34 mouse cellular contexts compared by ENCODE assay signal in the genomic region with DNA sequence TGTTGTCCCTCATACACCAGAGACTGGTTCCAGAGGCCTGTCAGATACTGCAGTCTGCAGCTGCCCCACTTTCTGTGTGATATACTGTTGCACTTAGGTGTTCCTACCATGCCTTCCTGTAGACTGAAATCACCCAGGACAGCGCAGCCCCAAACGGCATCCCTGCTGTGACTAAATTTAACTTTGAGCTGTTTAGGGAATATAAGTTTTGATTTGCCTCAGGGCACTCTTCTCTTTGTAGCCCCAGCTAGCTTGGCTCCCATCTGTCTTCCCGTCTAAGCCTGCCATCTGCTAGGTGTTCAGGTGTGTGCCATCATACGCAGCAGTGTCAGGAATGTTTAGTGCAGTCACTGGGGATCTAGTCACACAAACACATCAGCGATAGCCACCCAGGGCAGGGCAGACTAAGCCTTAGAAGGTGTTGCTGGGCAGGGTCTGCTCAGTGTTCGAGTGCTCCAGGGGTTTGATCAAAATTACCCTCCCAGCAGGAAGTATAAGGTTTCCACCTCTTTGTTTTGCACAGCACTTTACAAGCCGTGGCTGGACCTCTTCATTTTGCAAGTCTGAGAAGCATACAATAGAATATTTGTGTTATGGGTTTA. TPM values are rescaled to one million over a fixed set of nuclear protein-coding genes. Genes with fewer than 3 reads are reported as not detected.
A peak's percentile ranks its signal among the peaks of the same experiment; 100 is the strongest.
DNase-seq lines count a peak whose midpoint lies in the region; ATAC-seq and TF ChIP-seq lines count a peak whose summit lies in the region.
"Had no signal": no experiment of that assay in that cellular context is flagged by ENCODE, and none has a peak within 500 bp of the region (broad histone marks: within the 10 kb centered on the region; RNA-seq: fewer than 3 reads in every experiment).

No protein-coding gene starts in this region.

- no peak overlapping the region for H3K4me3 ChIP-seq in heart, embryonic 10.5 days
- no peak overlapping the region for H3K4me3 ChIP-seq in heart, embryonic 16.5 days (ENCODE audit: low read length)
- no peak overlapping the region for H3K4me3 ChIP-seq in midbrain, postnatal 0 days (ENCODE audit: low read depth, low read length)
- no peak overlapping the region for H3K4me3 ChIP-seq in midbrain, embryonic 14.5 days (replicated peaks; ENCODE audit: low read depth, low read length)
- H3K4me3 ChIP-seq in embryonic facial prominence, embryonic 15.5 days (replicated peaks) = no peak overlapping the region
- H3K4me3 ChIP-seq in lung, postnatal 0 days (ENCODE audit: low read depth, low read length) = no peak overlapping the region
- H3K4me3 ChIP-seq: midbrain, embryonic 12.5 days; neural tube, embryonic 12.5 days had no signal

- H3K9ac ChIP-seq in heart, embryonic 16.5 days (ENCODE audit: low read length) = no peak overlapping the region
- H3K9ac ChIP-seq in midbrain, postnatal 0 days (replicated peaks; ENCODE audit: low read length, poor library complexity, severe bottlenecking) = no peak overlapping the region
- no peak overlapping the region for H3K9ac ChIP-seq in midbrain, embryonic 14.5 days (replicated peaks; ENCODE audit: low read length)
- no peak overlapping the region for H3K9ac ChIP-seq in embryonic facial prominence, embryonic 15.5 days
- H3K9ac ChIP-seq in lung, postnatal 0 days (replicated peaks; ENCODE audit: low read depth) = no peak overlapping the region
- H3K9ac ChIP-seq: forebrain, postnatal 0 days; liver, postnatal 0 days; midbrain, embryonic 12.5 days; neural tube, embryonic 12.5 days had no signal

- H3K27me3 ChIP-seq in heart, embryonic 10.5 days (ENCODE audit: insufficient read depth, poor library complexity, severe bottlenecking) = peaks cover 29% of the 10 kb centered on the region; the same call in 1 of the 2 replicates
- H3K27me3 ChIP-seq in heart, embryonic 16.5 days (ENCODE audit: control insufficient read depth, insufficient read depth, low read length) = no peaks in the 10 kb centered on the region
- no peaks in the 10 kb centered on the region for H3K27me3 ChIP-seq in midbrain, postnatal 0 days (ENCODE audit: insufficient read depth, low read length)
- H3K27me3 ChIP-seq in midbrain, embryonic 14.5 days (ENCODE audit: control insufficient read depth, insufficient read depth, low read length) = no peaks in the 10 kb centered on the region
- H3K27me3 ChIP-seq in embryonic facial prominence, embryonic 15.5 days = peaks cover 3% of the 10 kb centered on the region; the same call in 1 of the 2 replicates
- H3K27me3 ChIP-seq in lung, postnatal 0 days (replicated peaks; ENCODE audit: insufficient read depth, low read length) = 0 out of 2 replicates have a peak, but pooled peaks cover 3% of the 10 kb centered on the region
- H3K27me3 ChIP-seq: neural tube, embryonic 12.5 days had no signal

- peaks cover 35% of the 10 kb centered on the region for H3K4me1 ChIP-seq in heart, embryonic 10.5 days
- peaks cover 17% of the 10 kb centered on the region for H3K4me1 ChIP-seq in heart, embryonic 16.5 days (ENCODE audit: control insufficient read depth, insufficient read depth, low read length)
- peaks cover 3% of the 10 kb centered on the region; the same call in 1 of the 2 replicates for H3K4me1 ChIP-seq in midbrain, postnatal 0 days (ENCODE audit: insufficient read depth, low read length)
- H3K4me1 ChIP-seq in midbrain, embryonic 14.5 days (ENCODE audit: control insufficient read depth, insufficient read depth, low read length) = no peaks in the 10 kb centered on the region
- H3K4me1 ChIP-seq in embryonic facial prominence, embryonic 15.5 days = peaks cover 6% of the 10 kb centered on the region; the same call in 1 of the 2 replicates
- H3K4me1 ChIP-seq in lung, postnatal 0 days (ENCODE audit: insufficient read depth, low read depth, low read length) = 0 out of 2 replicates have a peak, but pooled peaks cover 3% of the 10 kb centered on the region
- H3K4me1 ChIP-seq: midbrain, embryonic 12.5 days had no signal

- TF ChIP-seq CTCF in midbrain, postnatal 0 days (IDR thresholded peaks at IDR 0.05) = no peak
- no peak for TF ChIP-seq CTCF in lung, postnatal 0 days (IDR thresholded peaks at IDR 0.05)

- no peaks in the 10 kb centered on the region for H3K36me3 ChIP-seq in heart, embryonic 10.5 days
- no peaks in the 10 kb centered on the region for H3K36me3 ChIP-seq in heart, embryonic 16.5 days (ENCODE audit: control insufficient read depth, insufficient read depth)
- H3K36me3 ChIP-seq in midbrain, postnatal 0 days (ENCODE audit: insufficient read depth, low read length) = no peaks in the 10 kb centered on the region
- no peaks in the 10 kb centered on the region for H3K36me3 ChIP-seq in midbrain, embryonic 14.5 days (ENCODE audit: control insufficient read depth, insufficient read depth, low read length)
- H3K36me3 ChIP-seq in embryonic facial prominence, embryonic 15.5 days = no peaks in the 10 kb centered on the region
- no peaks in the 10 kb centered on the region for H3K36me3 ChIP-seq in lung, postnatal 0 days (ENCODE audit: insufficient read depth, low read length)
- H3K36me3 ChIP-seq: G1E; midbrain, embryonic 12.5 days; neural tube, embryonic 12.5 days had no signal

- TF ChIP-seq EP300 in lung, postnatal 0 days (IDR thresholded peaks at IDR 0.05) = no peak

- ATAC-seq in heart, embryonic 16.5 days (replicated peaks; ENCODE audit: extremely low read depth, insufficient read depth, low FRiP score) = no peak
- ATAC-seq in midbrain, postnatal 0 days (ENCODE audit: low FRiP score) = no peak
- no peak for ATAC-seq in midbrain, embryonic 14.5 days (ENCODE audit: low FRiP score, low TSS enrichment)
- ATAC-seq in embryonic facial prominence, embryonic 15.5 days (ENCODE audit: insufficient number of reproducible peaks, low FRiP score, low TSS enrichment, low read depth) = peak; percentile 39; the same call in 1 of the 2 replicates
- no peak for ATAC-seq in lung, postnatal 0 days
- ATAC-seq: forebrain, postnatal 0 days; intestine, postnatal 0 days; liver, postnatal 0 days; Patski had no signal

- H3K27ac ChIP-seq in heart, embryonic 10.5 days = peak overlapping the region; percentile 66; the same call in 1 of the 2 replicates
- H3K27ac ChIP-seq in heart, embryonic 16.5 days (ENCODE audit: low read length) = peak overlapping the region; percentile 58; the same call in 1 of the 2 replicates
- H3K27ac ChIP-seq in midbrain, postnatal 0 days (ENCODE audit: low read depth, low read length) = no peak overlapping the region
- H3K27ac ChIP-seq in midbrain, embryonic 14.5 days (replicated peaks; ENCODE audit: low read depth, low read length) = no peak overlapping the region
- no peak overlapping the region for H3K27ac ChIP-seq in embryonic facial prominence, embryonic 15.5 days (replicated peaks)
- H3K27ac ChIP-seq in lung, postnatal 0 days (ENCODE audit: low read length) = no peak overlapping the region
- H3K27ac ChIP-seq: midbrain, embryonic 12.5 days; neural tube, embryonic 12.5 days had no signal

- 61% methylated on average over 7 of the region's 7 CpGs for WGBS in heart, embryonic 10.5 days
- WGBS in heart, embryonic 16.5 days = 51% methylated on average over 7 of the region's 7 CpGs
- WGBS in midbrain, postnatal 0 days = 69% methylated on average over 7 of the region's 7 CpGs
- 75% methylated on average over 7 of the region's 7 CpGs for WGBS in midbrain, embryonic 14.5 days
- 31% methylated on average over 7 of the region's 7 CpGs for WGBS in embryonic facial prominence, embryonic 15.5 days
- 59% methylated on average over 7 of the region's 7 CpGs for WGBS in lung, postnatal 0 days

- DNase-seq in heart, embryonic 10.5 days (ENCODE audit: low spot score) = no peak
- no peak for DNase-seq in heart, postnatal 10 days
- no peak for DNase-seq in heart, adult 9 months (ENCODE audit: low spot score in 2 of 2)
- DNase-seq in midbrain, postnatal 0 days (ENCODE audit: low spot score) = peak; percentile 15
- DNase-seq in midbrain, embryonic 14.5 days = no peak
- no peak for DNase-seq in lung, postnatal 0 days (ENCODE audit: low spot score)
- DNase-seq: adrenal gland, postnatal 36 days; B cell, adult 2 months; cerebellum, adult 11-12 months; cerebellum, postnatal 10 days; forebrain, postnatal 0 days; gastrocnemius, postnatal 36 days; kidney, postnatal 25 days; layer of hippocampus, postnatal 36 days; left cerebral cortex, postnatal 4 days; liver, postnatal 0 days; right cerebral cortex, postnatal 14 days; spleen, adult 18-20 months; thymus, postnatal 14 days had no signal

- no peaks in the 10 kb centered on the region for H3K9me3 ChIP-seq in heart, embryonic 10.5 days
- H3K9me3 ChIP-seq in heart, embryonic 16.5 days (replicated peaks; ENCODE audit: control insufficient read depth, low read length) = no peaks in the 10 kb centered on the region
- no peaks in the 10 kb centered on the region for H3K9me3 ChIP-seq in midbrain, postnatal 0 days (ENCODE audit: low read length)
- H3K9me3 ChIP-seq in midbrain, embryonic 14.5 days (ENCODE audit: control insufficient read depth, low read length) = no peaks in the 10 kb centered on the region
- H3K9me3 ChIP-seq in embryonic facial prominence, embryonic 15.5 days (replicated peaks) = no peaks in the 10 kb centered on the region
- H3K9me3 ChIP-seq in lung, postnatal 0 days (ENCODE audit: low read length) = no peaks in the 10 kb centered on the region
- H3K9me3 ChIP-seq: G1E; midbrain, embryonic 12.5 days; neural tube, embryonic 12.5 days had no signal

- no peak overlapping the region for H3K4me2 ChIP-seq in heart, embryonic 16.5 days (ENCODE audit: low read depth, low read length)
- no peak overlapping the region for H3K4me2 ChIP-seq in midbrain, postnatal 0 days (ENCODE audit: low read depth, low read length, poor library complexity, severe bottlenecking)
- no peak overlapping the region for H3K4me2 ChIP-seq in midbrain, embryonic 14.5 days (ENCODE audit: low read length)
- no peak overlapping the region for H3K4me2 ChIP-seq in embryonic facial prominence, embryonic 15.5 days (replicated peaks)
- H3K4me2 ChIP-seq in lung, postnatal 0 days (replicated peaks; ENCODE audit: low read depth, low read length) = no peak overlapping the region
- H3K4me2 ChIP-seq: liver, embryonic 11.5 days; midbrain, embryonic 12.5 days; neural tube, embryonic 12.5 days had no signal

- intact Hi-C loops in heart, postnatal 10 days (cut with DNase I) = no loop called here

RNA-seq across cellular contexts. Expression of gene Slc6a21, which starts 14.2 kb away (rescaled TPM):
- polyA plus RNA-seq in heart, embryonic 10.5 days (2016; fragmentation: Nextera tagmentation; extraction: Ambion mirVana) = not detected in 2 replicates
- total RNA-seq in heart, postnatal 10 days (2021) = not detected
- polyA plus RNA-seq in heart, embryonic 16.5 days (2015; fragmentation: Nextera tagmentation; extraction: Ambion mirVana) = not detected in 2 replicates
- not detected in 2 replicates for total RNA-seq in midbrain, postnatal 0 days (2014; rRNA removed)
- not detected in 2 replicates for polyA plus RNA-seq in midbrain, postnatal 0 days (2015; fragmentation: Nextera tagmentation; extraction: Ambion mirVana)
- polyA plus RNA-seq in midbrain, embryonic 14.5 days (2014; fragmentation: Nextera tagmentation; extraction: Ambion mirVana) = not detected in 2 replicates
- polyA plus RNA-seq in embryonic facial prominence, embryonic 15.5 days (2015; fragmentation: Nextera tagmentation; extraction: Ambion mirVana) = not detected in 2 replicates
- polyA plus RNA-seq in lung, postnatal 0 days (2015; fragmentation: Nextera tagmentation; extraction: Ambion mirVana) = not detected in 2 replicates
- total RNA-seq: CH12.LX; forebrain, postnatal 0 days; gastrocnemius, adult 18-20 months; gastrocnemius, postnatal 36 days; layer of hippocampus, adult 8-10 months; layer of hippocampus, postnatal 36 days; left cerebral cortex, postnatal 4 days; megakaryocyte progenitor cell, adult 5-6 weeks had no signal
- polyA plus RNA-seq: forebrain, postnatal 0 days; G1E; hindbrain, embryonic 11.5 days; intestine, postnatal 0 days; kidney, embryonic 14.5 days; liver, embryonic 11.5 days; midbrain, embryonic 12.5 days; neural tube, embryonic 12.5 days; Patski had no signal

RNA-seq across cellular contexts. Expression of gene Slc6a16, which starts 22.2 kb away (rescaled TPM):
- polyA plus RNA-seq in heart, embryonic 10.5 days (2016; fragmentation: Nextera tagmentation; extraction: Ambion mirVana) = 0.50 and 0.83 TPM in 2 replicates
- total RNA-seq in heart, postnatal 10 days (2021) = not detected
- polyA plus RNA-seq in heart, embryonic 16.5 days (2015; fragmentation: Nextera tagmentation; extraction: Ambion mirVana) = 0.09 TPM in 1 of 2 replicates, not detected in the other
- total RNA-seq in midbrain, postnatal 0 days (2014; rRNA removed) = 0.16 and 1.3 TPM in 2 replicates
- 2.3 and 3.1 TPM in 2 replicates for polyA plus RNA-seq in midbrain, postnatal 0 days (2015; fragmentation: Nextera tagmentation; extraction: Ambion mirVana)
- 0.16 and 0.54 TPM in 2 replicates for polyA plus RNA-seq in midbrain, embryonic 14.5 days (2014; fragmentation: Nextera tagmentation; extraction: Ambion mirVana)
- 0.13 and 0.27 TPM in 2 replicates for polyA plus RNA-seq in embryonic facial prominence, embryonic 15.5 days (2015; fragmentation: Nextera tagmentation; extraction: Ambion mirVana)
- not detected in 2 replicates for polyA plus RNA-seq in lung, postnatal 0 days (2015; fragmentation: Nextera tagmentation; extraction: Ambion mirVana)
- total RNA-seq: adrenal gland, adult 18-20 months; adrenal gland, postnatal 36 days; gastrocnemius, adult 18-20 months; gastrocnemius, postnatal 36 days; megakaryocyte progenitor cell, adult 5-6 weeks had no signal
- polyA plus RNA-seq: G1E; intestine, postnatal 0 days; Patski had no signal

RNA-seq across cellular contexts. Expression of gene Cd37, which starts 24.2 kb away (rescaled TPM):
- polyA plus RNA-seq in heart, embryonic 10.5 days (2016; fragmentation: Nextera tagmentation; extraction: Ambion mirVana) = 1.5 and 2.3 TPM in 2 replicates
- total RNA-seq in heart, postnatal 10 days (2021) = 1 to 10 TPM; 3.0 to 4.0 TPM
- 5.0 and 9.2 TPM in 2 replicates for polyA plus RNA-seq in heart, embryonic 16.5 days (2015; fragmentation: Nextera tagmentation; extraction: Ambion mirVana)
- 1.2 and 1.7 TPM in 2 replicates for total RNA-seq in midbrain, postnatal 0 days (2014; rRNA removed)
- polyA plus RNA-seq in midbrain, postnatal 0 days (2015; fragmentation: Nextera tagmentation; extraction: Ambion mirVana) = 1.5 and 2.4 TPM in 2 replicates
- polyA plus RNA-seq in midbrain, embryonic 14.5 days (2014; fragmentation: Nextera tagmentation; extraction: Ambion mirVana) = 0.76 and 1.0 TPM in 2 replicates
- polyA plus RNA-seq in embryonic facial prominence, embryonic 15.5 days (2015; fragmentation: Nextera tagmentation; extraction: Ambion mirVana) = 4.8 and 4.9 TPM in 2 replicates
- 9.1 and 9.8 TPM in 2 replicates for polyA plus RNA-seq in lung, postnatal 0 days (2015; fragmentation: Nextera tagmentation; extraction: Ambion mirVana)

RNA-seq across cellular contexts. Expression of gene Tead2, which starts 47.6 kb away (rescaled TPM):
- polyA plus RNA-seq in heart, embryonic 10.5 days (2016; fragmentation: Nextera tagmentation; extraction: Ambion mirVana) = 161 and 210 TPM in 2 replicates
- total RNA-seq in heart, postnatal 10 days (2021) = 10 to 100 TPM; 27.5 to 32.3 TPM
- polyA plus RNA-seq in heart, embryonic 16.5 days (2015; fragmentation: Nextera tagmentation; extraction: Ambion mirVana) = 88.0 and 92.4 TPM in 2 replicates
- total RNA-seq in midbrain, postnatal 0 days (2014; rRNA removed) = 31.2 and 54.8 TPM in 2 replicates
- polyA plus RNA-seq in midbrain, postnatal 0 days (2015; fragmentation: Nextera tagmentation; extraction: Ambion mirVana) = 16.8 and 17.0 TPM in 2 replicates
- 38.4 and 59.7 TPM in 2 replicates for polyA plus RNA-seq in midbrain, embryonic 14.5 days (2014; fragmentation: Nextera tagmentation; extraction: Ambion mirVana)
- polyA plus RNA-seq in embryonic facial prominence, embryonic 15.5 days (2015; fragmentation: Nextera tagmentation; extraction: Ambion mirVana) = 141 and 148 TPM in 2 replicates
- polyA plus RNA-seq in lung, postnatal 0 days (2015; fragmentation: Nextera tagmentation; extraction: Ambion mirVana) = 46.5 and 52.3 TPM in 2 replicates
- total RNA-seq: megakaryocyte progenitor cell, adult 5-6 weeks had no signal
- polyA plus RNA-seq: G1E had no signal

RNA-seq across cellular contexts. Expression of gene Dkkl1, which starts 51.2 kb away (rescaled TPM):
- polyA plus RNA-seq in heart, embryonic 10.5 days (2016; fragmentation: Nextera tagmentation; extraction: Ambion mirVana) = 1.2 and 1.9 TPM in 2 replicates
- not detected for total RNA-seq in heart, postnatal 10 days (2021)
- polyA plus RNA-seq in heart, embryonic 16.5 days (2015; fragmentation: Nextera tagmentation; extraction: Ambion mirVana) = 1.2 and 1.4 TPM in 2 replicates
- 9.0 and 14.4 TPM in 2 replicates for total RNA-seq in midbrain, postnatal 0 days (2014; rRNA removed)
- polyA plus RNA-seq in midbrain, postnatal 0 days (2015; fragmentation: Nextera tagmentation; extraction: Ambion mirVana) = 23.8 and 23.9 TPM in 2 replicates
- polyA plus RNA-seq in midbrain, embryonic 14.5 days (2014; fragmentation: Nextera tagmentation; extraction: Ambion mirVana) = 2.4 and 2.7 TPM in 2 replicates
- polyA plus RNA-seq in embryonic facial prominence, embryonic 15.5 days (2015; fragmentation: Nextera tagmentation; extraction: Ambion mirVana) = 30.7 and 38.5 TPM in 2 replicates
- 0.93 and 1.1 TPM in 2 replicates for polyA plus RNA-seq in lung, postnatal 0 days (2015; fragmentation: Nextera tagmentation; extraction: Ambion mirVana)
- total RNA-seq: adrenal gland, adult 18-20 months; adrenal gland, postnatal 36 days; gastrocnemius, adult 18-20 months; gastrocnemius, postnatal 36 days had no signal
- polyA plus RNA-seq: G1E, Patski had no signal

Comparison
In these comparisons a context has a peak if more than half of its experiments do, and no peak if none do; other contexts are left out.
1. H3K27ac ChIP-seq: peak in heart, embryonic 10.5 days (single experiment) and heart, embryonic 16.5 days (single experiment); none in midbrain, postnatal 0 days (single experiment), midbrain, embryonic 14.5 days (single experiment), embryonic facial prominence, embryonic 15.5 days (single experiment) and lung, postnatal 0 days (single experiment).